Mouse (Mus musculus) ES-Bruce4 (cell line): ENCODE measurements around the gene Myo6. TPM values are rescaled to one million over a fixed set of nuclear protein-coding genes. Genes with fewer than 3 reads are reported as not detected.

ENCODE experiments used
- H3K27ac ChIP-seq: 2 replicates; pipeline ENCODE4 v1.5.1; 2012; ENCODE audit warnings: low read length, inconsistent platforms; ENCODE audit not compliant: insufficient read depth
- H3K27me3 ChIP-seq: 2 replicates; pipeline ENCODE4 v1.6.1; 2012; ENCODE audit warnings: mild to moderate bottlenecking, low read length, inconsistent platforms; ENCODE audit not compliant: control insufficient read depth, poor library complexity, insufficient read depth, severe bottlenecking
- H3K36me3 ChIP-seq: 2 replicates; pipeline ENCODE4 v1.6.1; 2012; ENCODE audit warnings: inconsistent platforms, mild to moderate bottlenecking, low read length, moderate library complexity; ENCODE audit not compliant: control insufficient read depth, poor library complexity, insufficient read depth, severe bottlenecking
- H3K4me1 ChIP-seq: one replicate; pipeline ENCODE4 v1.8.1; 2011; ENCODE audit warnings: low read length; ENCODE audit not compliant: control insufficient read depth, insufficient read depth
- H3K4me3 ChIP-seq: 2 replicates; pipeline ENCODE4 v1.5.1; 2011; ENCODE audit warnings: low read depth, mild to moderate bottlenecking, low read length
- H3K9ac ChIP-seq: 2 replicates; pipeline ENCODE4 v1.6.1; 2012; ENCODE audit warnings: low read depth, mild to moderate bottlenecking, inconsistent platforms; ENCODE audit not compliant: poor library complexity, severe bottlenecking
- H3K9me3 ChIP-seq: replicated peaks from 2 replicates; pipeline ENCODE4 v1.6.1; 2012; ENCODE audit warnings: mild to moderate bottlenecking, low read length, inconsistent platforms; ENCODE audit not compliant: control insufficient read depth, poor library complexity, insufficient read depth, severe bottlenecking
- CTCF ChIP-seq: IDR thresholded peaks from one replicate; pipeline ENCODE4 v1.8.1; 2011; ENCODE audit warnings: low read depth, low read length
- EP300 ChIP-seq: IDR thresholded peaks from 2 replicates; pipeline ENCODE4 v1.6.1; 2011; ENCODE audit warnings: low read depth, low read length; ENCODE audit not compliant: insufficient read depth
- POLR2A ChIP-seq: IDR thresholded peaks from one replicate; pipeline ENCODE4 v1.8.1; 2011; ENCODE audit warnings: low read length; ENCODE audit not compliant: insufficient read depth
- polyA plus RNA-seq: library from polyadenylated mRNA; stranded (reverse); fragments of >200 nt; gene quantifications from 2 replicates; pipeline ENCODE4 v1.2.4, GENCODE M21; 2011; ENCODE audit warnings: low read depth; ENCODE audit not compliant: missing spikeins, insufficient read depth, insufficient read length

Gene Myo6
- polyA plus RNA-seq, 1 experiment: 20.0 TPM

DNA sequence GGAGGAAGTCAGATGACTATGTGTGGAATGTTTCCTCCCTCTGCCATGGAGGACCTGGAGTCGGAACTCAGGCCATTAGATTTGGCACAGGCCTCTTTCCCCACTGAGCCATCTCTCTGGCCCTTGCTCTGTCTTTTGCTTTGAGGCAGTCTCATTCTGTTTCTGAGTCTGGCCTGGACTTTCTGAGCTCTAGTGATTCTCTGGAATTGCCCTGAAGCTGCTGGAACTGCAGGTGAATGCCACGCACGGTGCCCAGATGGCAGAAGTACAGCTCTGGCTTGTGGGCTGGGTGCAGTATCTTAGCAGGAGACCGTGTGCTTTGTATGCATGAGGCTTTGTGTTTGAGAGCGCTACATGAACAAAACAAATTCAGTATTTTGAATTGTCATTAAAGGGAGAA, 5.9 kb upstream of the Myo6 start:
- Histone ChIP-seq H3K9me3 (no peaks in the 10 kb centered on the region), H3K27me3 (no peaks in the 10 kb centered on the region), H3K27ac (no peak overlapping the region), H3K4me1 (no peaks in the 10 kb centered on the region), H3K4me3 (no peak overlapping the region), H3K36me3 (no peaks in the 10 kb centered on the region), H3K9ac (no peak overlapping the region)
- TF ChIP-seq POLR2A (no peak), CTCF (no peak), EP300 (no peak)

DNA sequence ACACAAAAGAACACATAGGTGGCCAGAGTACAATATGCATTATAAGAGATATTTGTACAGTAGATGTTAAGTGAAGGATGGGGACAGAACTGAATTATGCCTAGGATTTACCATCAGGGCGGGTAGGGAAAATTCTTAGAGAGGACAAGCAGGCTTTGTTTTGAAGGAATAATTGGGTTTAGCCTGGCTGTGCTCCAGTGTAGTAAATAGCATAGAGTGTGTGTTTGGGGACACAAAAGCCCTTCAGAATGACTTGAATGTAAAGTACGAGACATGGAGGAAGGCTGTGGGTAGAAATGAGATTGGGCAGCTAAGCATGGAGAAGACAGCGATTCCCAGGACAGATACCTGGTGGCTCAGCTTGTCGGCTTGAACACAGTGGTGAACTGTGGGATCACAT, 3.4 kb upstream of the Myo6 start:
- Histone ChIP-seq H3K36me3 (no peaks in the 10 kb centered on the region), H3K27ac (no peak overlapping the region)

DNA sequence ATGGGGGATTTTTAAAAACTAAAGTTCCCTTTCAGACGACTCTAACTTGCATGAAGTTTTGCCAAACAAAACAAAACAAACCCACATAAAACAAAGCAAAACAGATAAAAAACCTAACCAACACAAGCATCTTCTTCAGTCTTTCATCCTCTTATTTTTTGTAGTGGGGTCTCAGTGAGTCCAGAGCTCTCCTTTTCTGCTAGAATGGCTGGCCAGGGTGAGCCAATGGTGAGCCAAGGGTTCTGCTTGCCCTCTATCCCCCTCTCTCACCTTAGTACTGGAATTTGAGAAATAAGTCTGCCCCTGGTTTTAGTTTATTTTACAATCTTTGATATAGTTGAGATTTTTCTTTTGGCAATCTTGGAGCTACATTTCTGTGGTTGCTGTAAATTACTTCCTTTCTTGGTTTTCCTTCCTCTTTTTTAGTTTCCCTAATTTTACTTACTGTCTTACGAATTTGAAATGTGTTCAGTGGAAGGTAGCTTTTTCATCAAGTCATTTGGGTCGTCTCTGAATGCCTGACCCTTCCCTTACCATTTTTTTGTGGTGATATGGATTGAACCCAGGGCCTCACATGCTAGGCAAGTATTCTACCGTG, 1.6 kb upstream of the Myo6 start:
- no peaks in the 10 kb centered on the region for H3K36me3 ChIP-seq
- no peak overlapping the region for H3K27ac ChIP-seq
- H3K27me3 ChIP-seq: 0 out of 2 replicates have a peak, but pooled peaks cover 1% of the 10 kb centered on the region
- no peak for TF ChIP-seq CTCF
- H3K4me3 ChIP-seq: no peak overlapping the region
- H3K4me1 ChIP-seq: no peaks in the 10 kb centered on the region
- H3K9me3 ChIP-seq: no peaks in the 10 kb centered on the region
- H3K9ac ChIP-seq: no peak overlapping the region

More for the DNA sequence above, 3.4 kb upstream of the Myo6 start:
- no peak for TF ChIP-seq POLR2A
- no peak for TF ChIP-seq EP300
- no peak for TF ChIP-seq CTCF
- Histone ChIP-seq H3K9me3 (no peaks in the 10 kb centered on the region), H3K4me3 (no peak overlapping the region), H3K9ac (no peak overlapping the region), H3K4me1 (no peaks in the 10 kb centered on the region), H3K27me3 (0 out of 2 replicates have a peak, but pooled peaks cover 1% of the 10 kb centered on the region)

DNA sequence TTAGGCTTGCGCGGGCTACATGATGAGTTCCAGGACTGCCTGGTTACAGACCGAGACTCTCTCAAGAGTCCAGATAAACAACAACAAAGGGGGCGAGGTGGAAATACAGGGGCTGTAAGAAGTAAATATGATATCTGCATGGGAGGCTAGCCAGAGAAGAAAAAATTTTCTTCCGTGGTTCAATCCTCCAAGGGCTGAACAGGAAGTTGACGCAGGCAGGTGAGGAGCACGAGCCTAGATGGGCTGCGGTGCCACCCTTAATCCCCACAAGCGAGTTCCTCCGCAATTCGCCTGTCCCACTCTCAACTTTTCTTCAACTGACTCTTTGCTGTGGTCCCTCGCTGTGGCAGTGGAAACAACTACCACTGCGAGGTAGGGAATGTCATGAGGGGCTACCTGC, 640 bp upstream of the Myo6 start:
- 0 out of 2 replicates have a peak, but pooled peaks cover 1% of the 10 kb centered on the region for H3K27me3 ChIP-seq
- H3K9me3 ChIP-seq: no peaks in the 10 kb centered on the region
- peak overlapping the region; percentile 32; the same call in 1 of the 2 replicates for H3K9ac ChIP-seq
- no peaks in the 10 kb centered on the region for H3K36me3 ChIP-seq
- no peaks in the 10 kb centered on the region for H3K4me1 ChIP-seq
- TF ChIP-seq POLR2A (peak; percentile 56), CTCF (no peak), EP300 (no peak)
- no peak overlapping the region for H3K27ac ChIP-seq
- H3K4me3 ChIP-seq: peak overlapping the region; percentile 80

- H3K36me3 ChIP-seq: no peaks in the 10 kb centered on the region
- no peaks in the 10 kb centered on the region for H3K4me1 ChIP-seq
- 0 out of 2 replicates have a peak, but pooled peaks cover 1% of the 10 kb centered on the region for H3K27me3 ChIP-seq
- H3K4me3 ChIP-seq: no peak overlapping the region
- H3K27ac ChIP-seq: no peak overlapping the region
- H3K9me3 ChIP-seq: no peaks in the 10 kb centered on the region
- no peak for TF ChIP-seq POLR2A
- no peak for TF ChIP-seq CTCF
- no peak for TF ChIP-seq EP300
- no peak overlapping the region for H3K9ac ChIP-seq
Measured at GRCm38 (mm10) chr9:80165690-80166089, 859 bp downstream of the Myo6 start.

DNA sequence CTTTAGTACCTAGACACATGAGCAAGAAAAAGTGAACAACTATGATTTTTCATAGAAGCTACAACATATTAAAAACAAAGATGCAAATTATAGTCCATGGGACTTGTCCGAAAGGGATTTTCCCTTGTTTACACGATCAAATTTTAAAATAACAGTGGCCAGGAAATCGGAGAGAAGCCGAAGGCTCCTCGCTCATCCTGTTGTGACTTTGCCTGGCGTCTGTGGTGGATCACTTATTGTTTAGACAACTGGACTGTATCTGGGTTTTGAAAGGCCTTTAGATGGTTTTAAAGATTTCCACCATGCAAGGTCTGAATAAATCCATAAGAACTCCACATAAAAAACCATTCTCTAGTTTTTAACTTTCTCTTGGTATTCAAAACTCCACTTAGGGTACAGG, 1.6 kb downstream of the Myo6 start:
- Histone ChIP-seq H3K36me3 (no peaks in the 10 kb centered on the region), H3K9ac (no peak overlapping the region), H3K27ac (no peak overlapping the region), H3K27me3 (0 out of 2 replicates have a peak, but pooled peaks cover 1% of the 10 kb centered on the region), H3K4me3 (no peak overlapping the region), H3K4me1 (no peaks in the 10 kb centered on the region), H3K9me3 (no peaks in the 10 kb centered on the region)
- no peak for TF ChIP-seq CTCF
